Mouse (Mus musculus): ENCODE measurements around the gene Mpp3.
A peak's percentile ranks its signal among the peaks of the same experiment; 100 is the strongest.

Mpp3 gene

GRCm38 (mm10) chr11:102039487-102040137 is 11.4 kb upstream of the Mpp3 start:
- DNase-seq (ENCODE audit: low spot score in 2 of 2): no peak

- DNase-seq (ENCODE audit: low spot score in 2 of 2): no peak
Measured at GRCm38 (mm10) chr11:102037789-102038188, 9.5 kb upstream of the Mpp3 start.

- DNase-seq (ENCODE audit: low spot score in 2 of 2): no peak
Measured at GRCm38 (mm10) chr11:102036336-102036735, 8.1 kb upstream of the Mpp3 start.

- no peak for DNase-seq (ENCODE audit: low spot score in 2 of 2)
Measured at GRCm38 (mm10) chr11:102035456-102035960, 7.2 kb upstream of the Mpp3 start.

- DNase-seq (ENCODE audit: low spot score in 2 of 2): no peak
Measured at GRCm38 (mm10) chr11:102034887-102035286, 6.6 kb upstream of the Mpp3 start.

- no peak for DNase-seq (ENCODE audit: low spot score in 2 of 2)
Measured at GRCm38 (mm10) chr11:102033055-102033591, 4.9 kb upstream of the Mpp3 start.

- no peak for DNase-seq (ENCODE audit: low spot score in 2 of 2)
Measured at GRCm38 (mm10) chr11:102031149-102031548, 2.9 kb upstream of the Mpp3 start.

- no peak for DNase-seq (ENCODE audit: low spot score in 2 of 2)
Measured at GRCm38 (mm10) chr11:102029966-102030365, 1.7 kb upstream of the Mpp3 start.

- no peak for DNase-seq (ENCODE audit: low spot score in 2 of 2)
Measured at GRCm38 (mm10) chr11:102029304-102029703, 1.0 kb upstream of the Mpp3 start.

- DNase-seq (ENCODE audit: low spot score in 2 of 2): no peak
Measured at GRCm38 (mm10) chr11:102027361-102028017, 772 bp downstream of the Mpp3 start.

- peak; percentile 19 to 51 for DNase-seq (ENCODE audit: low spot score in 2 of 2)
Measured at GRCm38 (mm10) chr11:102026694-102027360, 1.4 kb downstream of the Mpp3 start.

- DNase-seq (ENCODE audit: low spot score in 2 of 2): no peak
Measured at GRCm38 (mm10) chr11:102025991-102026660, 2.1 kb downstream of the Mpp3 start.

- DNase-seq (ENCODE audit: low spot score in 2 of 2): no peak
Measured at GRCm38 (mm10) chr11:102025354-102025753, 2.9 kb downstream of the Mpp3 start.

- no peak for DNase-seq (ENCODE audit: low spot score in 2 of 2)
Measured at GRCm38 (mm10) chr11:102024875-102025274, 3.4 kb downstream of the Mpp3 start.

GRCm38 (mm10) chr11:102024084-102024758 is 4.0 kb downstream of the Mpp3 start:
- DNase-seq (ENCODE audit: low spot score in 2 of 2): no peak

GRCm38 (mm10) chr11:102023406-102023805 is 4.9 kb downstream of the Mpp3 start:
- DNase-seq (ENCODE audit: low spot score in 2 of 2): no peak

- no peak for DNase-seq (ENCODE audit: low spot score in 2 of 2)
Measured at GRCm38 (mm10) chr11:102021196-102021595, 7.1 kb downstream of the Mpp3 start.

- no peak for DNase-seq (ENCODE audit: low spot score in 2 of 2)
Measured at GRCm38 (mm10) chr11:102019736-102020135, 8.5 kb downstream of the Mpp3 start.

GRCm38 (mm10) chr11:102016136-102016535 is 12.1 kb downstream of the Mpp3 start:
- DNase-seq (ENCODE audit: low spot score in 2 of 2): no peak

GRCm38 (mm10) chr11:102015472-102015871 is 12.8 kb downstream of the Mpp3 start:
- no peak for DNase-seq (ENCODE audit: low spot score in 2 of 2)

- no peak for DNase-seq (ENCODE audit: low spot score in 2 of 2)
Measured at GRCm38 (mm10) chr11:102013201-102013600, 15.1 kb downstream of the Mpp3 start.
